Mouse (Mus musculus): ENCODE measurements around the gene Minpp1.

- no peak for TF ChIP-seq POLR2A (IDR thresholded peaks at IDR 0.05; ENCODE audit: borderline replicate concordance, extremely low read depth, low read depth, low read length)
- no peak for TF ChIP-seq CTCF (IDR thresholded peaks at IDR 0.05; ENCODE audit: insufficient read depth, low read length)
Measured at GRCm38 (mm10) chr19:32465228-32465627, 20.3 kb upstream of the Minpp1 start.

Data from lung, adult 2 months (tissue).